Mouse (Mus musculus): ENCODE measurements at regions not wholly inside any gene's neighbourhood (a gene's known extent, or its start where the extent isn't known, plus 50 kb on each side); places are given as distances from the start of the nearest gene placed in this dataset.

- Histone ChIP-seq H3K9ac (no peak overlapping the region), H3K36me3 (no peaks in the 10 kb centered on the region), H3K27me3 (replicated peaks) (peaks cover 39% of the 10 kb centered on the region), H3K27ac (no peak overlapping the region), H3K9me3 (replicated peaks) (no peaks in the 10 kb centered on the region), H3K4me2 (no peak overlapping the region), H3K4me3 (no peak overlapping the region), H3K4me1 (no peaks in the 10 kb centered on the region)
- 54% methylated on average over 2 of the region's 2 CpGs for WGBS (ENCODE audit: insufficient replicate concordance)
- no peak for ATAC-seq
Observed at GRCm38 (mm10) chr15:38589010-38589409, 1163.7 kb downstream of the 4930447A16Rik start.

GRCm38 (mm10) chr15:38589675-38590074 lies 1164.3 kb downstream of the 4930447A16Rik start:
- no peaks in the 10 kb centered on the region for H3K4me1 ChIP-seq
- H3K27me3 ChIP-seq (replicated peaks), result peaks cover 39% of the 10 kb centered on the region
- no peaks in the 10 kb centered on the region for H3K9me3 ChIP-seq (replicated peaks)
- H3K36me3 ChIP-seq, result no peaks in the 10 kb centered on the region
- no peak overlapping the region for H3K4me2 ChIP-seq
- H3K27ac ChIP-seq, result no peak overlapping the region
- H3K4me3 ChIP-seq, result no peak overlapping the region
- no peak overlapping the region for H3K9ac ChIP-seq
- 75% methylated on average over 5 of the region's 5 CpGs for WGBS (ENCODE audit: insufficient replicate concordance)
- no peak for ATAC-seq

- no peaks in the 10 kb centered on the region for H3K9me3 ChIP-seq (replicated peaks)
- H3K4me3 ChIP-seq, result no peak overlapping the region
- no peak overlapping the region for H3K27ac ChIP-seq
- 76% methylated on average over 11 of the region's 11 CpGs for WGBS (ENCODE audit: insufficient replicate concordance)
- H3K4me1 ChIP-seq, result peaks cover 6% of the 10 kb centered on the region; the same call in 1 of the 2 replicates
- no peak overlapping the region for H3K4me2 ChIP-seq
- ATAC-seq, result no peak
- no peaks in the 10 kb centered on the region for H3K36me3 ChIP-seq
- peaks cover 8% of the 10 kb centered on the region; the same call in 1 of the 2 replicates for H3K27me3 ChIP-seq (replicated peaks)
- no peak overlapping the region for H3K9ac ChIP-seq
Observed at GRCm38 (mm10) chr15:38594095-38594494, 1168.7 kb downstream of the 4930447A16Rik start.

GRCm38 (mm10) chr15:38594747-38595146 lies 1169.4 kb downstream of the 4930447A16Rik start:
- Histone ChIP-seq H3K9me3 (replicated peaks) (no peaks in the 10 kb centered on the region), H3K4me1 (peaks cover 6% of the 10 kb centered on the region; the same call in 1 of the 2 replicates), H3K9ac (no peak overlapping the region), H3K36me3 (no peaks in the 10 kb centered on the region), H3K27me3 (replicated peaks) (peaks cover 8% of the 10 kb centered on the region; the same call in 1 of the 2 replicates), H3K4me2 (no peak overlapping the region), H3K27ac (no peak overlapping the region), H3K4me3 (no peak overlapping the region)
- WGBS (ENCODE audit: insufficient replicate concordance), result 89% methylated on average over 2 of the region's 2 CpGs
- ATAC-seq, result no peak

GRCm38 (mm10) chr15:38595820-38596219 lies 1170.5 kb downstream of the 4930447A16Rik start:
- Histone ChIP-seq H3K9me3 (replicated peaks) (no peaks in the 10 kb centered on the region), H3K9ac (no peak overlapping the region), H3K4me2 (no peak overlapping the region), H3K4me1 (peaks cover 6% of the 10 kb centered on the region; the same call in 1 of the 2 replicates), H3K27me3 (replicated peaks) (peaks cover 8% of the 10 kb centered on the region; the same call in 1 of the 2 replicates), H3K36me3 (no peaks in the 10 kb centered on the region), H3K4me3 (no peak overlapping the region), H3K27ac (no peak overlapping the region)
- WGBS (ENCODE audit: insufficient replicate concordance), result 52% methylated on average over 4 of the region's 4 CpGs
- ATAC-seq, result no peak

- WGBS (ENCODE audit: insufficient replicate concordance), result 21% methylated on average over 3 of the region's 3 CpGs
- H3K4me2 ChIP-seq, result no peak overlapping the region
- no peaks in the 10 kb centered on the region for H3K27me3 ChIP-seq (replicated peaks)
- H3K9ac ChIP-seq, result no peak overlapping the region
- no peak overlapping the region for H3K27ac ChIP-seq
- H3K4me3 ChIP-seq, result no peak overlapping the region
- no peaks in the 10 kb centered on the region for H3K36me3 ChIP-seq
- ATAC-seq, result no peak
- no peaks in the 10 kb centered on the region for H3K9me3 ChIP-seq (replicated peaks)
- peaks cover 6% of the 10 kb centered on the region; the same call in 1 of the 2 replicates for H3K4me1 ChIP-seq
Observed at GRCm38 (mm10) chr15:38597458-38597857, 1172.1 kb downstream of the 4930447A16Rik start.

- H3K4me3 ChIP-seq, result no peak overlapping the region
- H3K27ac ChIP-seq, result no peak overlapping the region
- no peaks in the 10 kb centered on the region for H3K27me3 ChIP-seq (replicated peaks)
- WGBS (ENCODE audit: insufficient replicate concordance), result 81% methylated on average over 7 of the region's 7 CpGs
- peaks cover 6% of the 10 kb centered on the region; the same call in 1 of the 2 replicates for H3K4me1 ChIP-seq
- H3K36me3 ChIP-seq, result no peaks in the 10 kb centered on the region
- ATAC-seq, result no peak
- no peak overlapping the region for H3K4me2 ChIP-seq
- H3K9ac ChIP-seq, result no peak overlapping the region
- no peaks in the 10 kb centered on the region for H3K9me3 ChIP-seq (replicated peaks)
Observed at GRCm38 (mm10) chr15:38601436-38601835, 1176.1 kb downstream of the 4930447A16Rik start.

GRCm38 (mm10) chr15:38602187-38602870 lies 1177.0 kb downstream of the 4930447A16Rik start:
- Histone ChIP-seq H3K36me3 (no peaks in the 10 kb centered on the region), H3K4me1 (peaks cover 7% of the 10 kb centered on the region; the same call in 1 of the 2 replicates), H3K27me3 (replicated peaks) (no peaks in the 10 kb centered on the region; the same call in 1 of the 2 replicates), H3K9ac (no peak overlapping the region), H3K4me2 (no peak overlapping the region), H3K27ac (no peak overlapping the region), H3K4me3 (no peak overlapping the region), H3K9me3 (replicated peaks) (no peaks in the 10 kb centered on the region)
- ATAC-seq, result no peak
- 44% methylated on average over 12 of the region's 12 CpGs for WGBS (ENCODE audit: insufficient replicate concordance)

GRCm38 (mm10) chr15:38603918-38604317 lies 1178.6 kb downstream of the 4930447A16Rik start:
- H3K27ac ChIP-seq, result no peak overlapping the region
- H3K9ac ChIP-seq, result no peak overlapping the region
- H3K27me3 ChIP-seq (replicated peaks), result no peaks in the 10 kb centered on the region; the same call in 1 of the 2 replicates
- H3K4me3 ChIP-seq, result no peak overlapping the region
- no peak overlapping the region for H3K4me2 ChIP-seq
- 0 out of 2 replicates have a peak, but pooled peaks cover 5% of the 10 kb centered on the region for H3K4me1 ChIP-seq
- no peak for ATAC-seq
- no peaks in the 10 kb centered on the region for H3K9me3 ChIP-seq (replicated peaks)
- H3K36me3 ChIP-seq, result no peaks in the 10 kb centered on the region
- WGBS (ENCODE audit: insufficient replicate concordance), result 71% methylated on average over 5 of the region's 5 CpGs

- H3K36me3 ChIP-seq, result no peaks in the 10 kb centered on the region
- no peak overlapping the region for H3K4me2 ChIP-seq
- no peaks in the 10 kb centered on the region; the same call in none of the 2 replicates for H3K27me3 ChIP-seq (replicated peaks)
- H3K9ac ChIP-seq, result no peak overlapping the region
- no peak for ATAC-seq
- H3K27ac ChIP-seq, result no peak overlapping the region
- 0 out of 2 replicates have a peak, but pooled peaks cover 5% of the 10 kb centered on the region for H3K4me1 ChIP-seq
- 49% methylated on average over 2 of the region's 2 CpGs for WGBS (ENCODE audit: insufficient replicate concordance)
- no peak overlapping the region for H3K4me3 ChIP-seq
- 0 out of 2 replicates have a peak, but pooled peaks cover 3% of the 10 kb centered on the region for H3K9me3 ChIP-seq (replicated peaks)
Observed at GRCm38 (mm10) chr15:38607368-38607767, 1182.0 kb downstream of the 4930447A16Rik start.

- no peak overlapping the region for H3K4me2 ChIP-seq
- 0 out of 2 replicates have a peak, but pooled peaks cover 3% of the 10 kb centered on the region for H3K9me3 ChIP-seq (replicated peaks)
- 0 out of 2 replicates have a peak, but pooled peaks cover 5% of the 10 kb centered on the region for H3K4me1 ChIP-seq
- H3K27me3 ChIP-seq (replicated peaks), result no peaks in the 10 kb centered on the region; the same call in none of the 2 replicates
- H3K9ac ChIP-seq, result no peak overlapping the region
- no peak overlapping the region for H3K27ac ChIP-seq
- no peaks in the 10 kb centered on the region for H3K36me3 ChIP-seq
- 65% methylated on average over 6 of the region's 6 CpGs for WGBS (ENCODE audit: insufficient replicate concordance)
- H3K4me3 ChIP-seq, result no peak overlapping the region
- ATAC-seq, result no peak
Observed at GRCm38 (mm10) chr15:38608207-38608870, 1183.0 kb downstream of the 4930447A16Rik start.

GRCm38 (mm10) chr15:38609522-38609921 lies 1184.2 kb downstream of the 4930447A16Rik start:
- Histone ChIP-seq H3K4me2 (no peak overlapping the region), H3K4me3 (no peak overlapping the region), H3K9ac (no peak overlapping the region), H3K27ac (no peak overlapping the region), H3K4me1 (0 out of 2 replicates have a peak, but pooled peaks cover 5% of the 10 kb centered on the region), H3K27me3 (replicated peaks) (no peaks in the 10 kb centered on the region; the same call in none of the 2 replicates), H3K9me3 (replicated peaks) (0 out of 2 replicates have a peak, but pooled peaks cover 4% of the 10 kb centered on the region), H3K36me3 (no peaks in the 10 kb centered on the region)
- ATAC-seq, result no peak
- 67% methylated on average over 4 of the region's 4 CpGs for WGBS (ENCODE audit: insufficient replicate concordance)
